Mouse (Mus musculus) hindbrain, embryonic 10.5 days (tissue): ENCODE data around the gene Myh6. TPM values are rescaled to one million over a fixed set of nuclear protein-coding genes. Genes with fewer than 3 reads are reported as not detected.
A peak's percentile ranks its signal among the peaks of the same experiment; 100 is the strongest.

Experiments used
- DNase-seq: peaks from one replicate; pipeline ENCODE4 v3.0.0-alpha.2; 2017; ENCODE audit warnings: low spot score
- H3K27ac ChIP-seq: fragments of 300-500 bp; sonication (generic); 2 replicates; pipeline ENCODE4 v1.5.1; 2016; ENCODE audit warnings: mild to moderate bottlenecking, moderate library complexity
- H3K27me3 ChIP-seq: fragments of 300-500 bp; sonication (generic); 2 replicates; pipeline ENCODE4 v1.6.1; 2016; ENCODE audit warnings: mild to moderate bottlenecking; ENCODE audit not compliant: poor library complexity, insufficient read depth, severe bottlenecking
- H3K36me3 ChIP-seq: fragments of 300-500 bp; sonication (generic); 2 replicates; pipeline ENCODE4 v1.6.1; 2016; ENCODE audit warnings: mild to moderate bottlenecking, moderate library complexity
- H3K4me1 ChIP-seq: fragments of 300-500 bp; sonication (generic); replicated peaks from 2 replicates; pipeline ENCODE4 v1.6.1; 2016; ENCODE audit warnings: mild to moderate bottlenecking
- H3K4me3 ChIP-seq: fragments of 300-500 bp; sonication (generic); 2 replicates; pipeline ENCODE4 v1.5.1; 2016; ENCODE audit warnings: mild to moderate bottlenecking, moderate library complexity
- H3K9me3 ChIP-seq: fragments of 300-500 bp; sonication (generic); 2 replicates; pipeline ENCODE4 v1.6.1; 2016; ENCODE audit warnings: mild to moderate bottlenecking, moderate library complexity
- WGBS: fragments of 180-500 bp; shearing (Covaris S2); methylation state at CpG from one replicate; pipeline ENCODE4 v1.1.7; 2016; 5-methylcytosine and 5-hydroxymethylcytosine counted together
- polyA plus RNA-seq: library from polyadenylated mRNA; unstranded; fragments of >200 nt; fragmentation: Nextera tagmentation; extraction: Ambion mirVana; gene quantifications from 2 replicates; pipeline ENCODE4 v1.2.1, GENCODE M21; 2016

The Myh6 gene
- polyA plus RNA-seq, 1 experiment from 2014 or later, result 0.63 TPM

- DNase-seq, result no peak
- H3K27me3 ChIP-seq, result no peaks in the 10 kb centered on the region
- H3K4me1 ChIP-seq, result peaks cover 31% of the 10 kb centered on the region
- H3K4me3 ChIP-seq, result 0 out of 2 replicates have a peak overlapping the region, but pooled peaks have one; percentile 4
- WGBS, result 57% methylated on average over 6 of the region's 6 CpGs
- H3K36me3 ChIP-seq, result no peaks in the 10 kb centered on the region
- peak overlapping the region; percentile 73 for H3K27ac ChIP-seq
- H3K9me3 ChIP-seq, result no peaks in the 10 kb centered on the region
Measured at GRCm38 (mm10) chr14:54936831-54937160, 29.9 kb downstream of the Myh6 start.

DNA sequence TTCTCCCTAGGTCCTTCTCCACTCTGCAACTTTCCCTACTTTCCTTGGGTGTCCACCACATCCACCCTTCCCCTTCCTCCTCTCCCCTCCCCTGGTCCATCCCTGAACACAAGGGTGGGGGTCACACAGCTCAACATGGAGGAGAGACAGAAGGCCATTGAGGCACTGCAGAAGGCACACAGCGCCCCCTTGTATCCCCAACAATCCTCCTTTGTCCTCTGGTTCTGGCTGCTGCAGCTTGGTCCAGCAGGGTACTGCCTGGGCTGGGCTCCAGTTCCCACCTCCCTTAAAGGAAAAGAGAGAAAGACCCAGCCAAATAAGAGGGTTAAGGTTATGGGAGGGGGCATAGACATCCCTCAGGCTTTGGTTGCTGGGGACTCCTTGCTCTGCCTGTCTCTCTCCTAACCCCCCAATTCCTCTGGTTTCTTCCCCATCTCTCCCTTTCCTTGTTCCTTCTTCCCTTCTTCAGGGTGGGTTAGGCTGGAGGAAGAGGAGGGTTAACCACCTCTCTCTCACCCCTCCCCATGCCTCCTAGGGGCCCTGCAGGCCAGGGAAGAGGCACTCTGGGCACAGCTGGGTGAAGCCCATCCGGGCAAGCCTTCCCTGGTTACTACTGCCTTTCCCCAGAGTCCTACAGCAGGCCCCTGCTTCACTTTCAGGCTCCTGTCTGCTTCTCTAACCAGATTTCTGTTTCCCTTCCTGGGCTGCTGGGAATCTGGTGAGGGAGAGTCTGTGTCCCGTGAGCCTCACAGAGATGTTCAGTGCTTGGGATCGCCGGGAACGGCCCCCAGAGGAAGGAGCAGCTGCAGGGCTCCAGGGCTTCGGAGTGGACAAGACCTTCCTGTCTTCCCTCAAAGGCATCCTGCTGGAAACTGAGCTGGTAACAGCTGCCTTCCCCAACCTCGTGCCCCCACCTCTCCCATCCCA is 30.6 kb downstream of the Myh6 start, which contains the start of gene Cmtm5:
Gene Cmtm5 (plus strand): TSS at position 358 of the 927 bp plus-strand sequence.
- no peaks in the 10 kb centered on the region for H3K36me3 ChIP-seq
- peaks cover 36% of the 10 kb centered on the region for H3K4me1 ChIP-seq
- no peaks in the 10 kb centered on the region for H3K9me3 ChIP-seq
- WGBS, result 43% methylated on average over 8 of the region's 8 CpGs
- no peak for DNase-seq
- peak within 1 kb of the TSS; percentile 4; the same call in 1 of the 2 replicates for H3K4me3 ChIP-seq
- no peaks in the 10 kb centered on the region for H3K27me3 ChIP-seq
- H3K27ac ChIP-seq, result peak within 1 kb of the TSS; percentile 73

DNA sequence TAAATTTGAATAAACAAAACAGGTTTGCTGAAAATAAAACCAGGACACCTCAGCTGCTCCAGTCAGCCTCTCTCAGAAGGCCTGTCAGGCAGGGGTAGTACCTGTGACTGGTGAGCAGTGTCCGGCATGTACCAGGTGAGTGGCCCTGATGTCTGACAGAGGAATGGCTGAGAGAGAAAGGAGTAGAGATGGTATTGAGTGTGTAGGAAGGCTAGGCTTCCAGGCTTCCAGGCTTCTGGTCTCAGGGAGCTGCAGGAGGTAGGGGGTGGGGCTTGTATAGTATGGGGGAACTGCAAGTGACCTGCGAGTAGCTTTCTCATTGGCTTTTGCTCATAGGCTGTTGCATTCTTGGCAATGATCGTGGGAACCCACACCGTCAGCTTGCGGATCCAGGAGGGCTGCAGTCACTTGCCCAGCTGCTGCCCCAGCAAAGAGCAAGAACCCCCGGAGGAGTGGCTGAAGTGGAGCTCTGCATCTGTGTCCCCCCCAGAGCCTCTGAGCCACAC is 34.0 kb downstream of the Myh6 start, which contains the start of gene Il25:
Gene Il25 (plus strand): TSS at position 51 of the 506 bp plus-strand sequence.
- no peak for DNase-seq
- Histone ChIP-seq H3K27ac (peak within 1 kb of the TSS; percentile 53), H3K27me3 (peaks cover 8% of the 10 kb centered on the region), H3K9me3 (no peaks in the 10 kb centered on the region), H3K4me1 (peaks cover 50% of the 10 kb centered on the region), H3K4me3 (0 out of 2 replicates have a peak within 1 kb of the TSS, but pooled peaks have one; percentile 1), H3K36me3 (no peaks in the 10 kb centered on the region)
- 32% methylated on average over 6 of the region's 6 CpGs for WGBS

- H3K27me3 ChIP-seq, result peaks cover 8% of the 10 kb centered on the region
- 17% methylated on average over 2 of the region's 2 CpGs for WGBS
- no peak overlapping the region for H3K4me3 ChIP-seq
- peak overlapping the region; percentile 14; the same call in 1 of the 2 replicates for H3K27ac ChIP-seq
- no peak for DNase-seq
- peaks cover 60% of the 10 kb centered on the region for H3K4me1 ChIP-seq
- no peaks in the 10 kb centered on the region for H3K9me3 ChIP-seq
- no peaks in the 10 kb centered on the region for H3K36me3 ChIP-seq
Measured at GRCm38 (mm10) chr14:54930431-54930830, 36.3 kb downstream of the Myh6 start.

GRCm38 (mm10) chr14:54929801-54930200 is 36.9 kb downstream of the Myh6 start:
- no peaks in the 10 kb centered on the region for H3K36me3 ChIP-seq
- H3K27ac ChIP-seq, result 0 out of 2 replicates have a peak overlapping the region, but pooled peaks have one; percentile 14
- no peak for DNase-seq
- H3K4me1 ChIP-seq, result peaks cover 63% of the 10 kb centered on the region
- peaks cover 8% of the 10 kb centered on the region for H3K27me3 ChIP-seq
- 77% methylated on average over 5 of the region's 5 CpGs for WGBS
- no peaks in the 10 kb centered on the region for H3K9me3 ChIP-seq
- H3K4me3 ChIP-seq, result no peak overlapping the region

DNA sequence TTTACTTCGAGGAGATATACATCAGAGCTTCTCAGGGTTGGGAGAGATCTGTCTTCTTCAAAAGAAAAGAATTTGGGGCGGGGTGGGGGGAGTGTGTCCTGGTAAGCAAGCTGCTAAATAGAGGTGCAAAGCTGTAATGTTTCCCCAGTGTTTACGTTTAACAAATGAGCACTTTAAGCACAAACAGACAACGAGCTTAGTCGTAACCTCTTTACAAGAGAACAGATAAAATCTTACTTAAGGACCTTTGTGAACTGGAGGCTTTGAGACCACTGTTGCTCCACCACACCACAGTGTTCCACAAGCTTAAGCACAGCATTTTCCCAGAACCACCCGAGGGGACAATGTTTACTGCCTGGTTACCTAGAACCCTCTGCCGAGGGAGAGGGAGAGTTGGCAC is 39.4 kb downstream of the Myh6 start:
- peaks cover 8% of the 10 kb centered on the region for H3K27me3 ChIP-seq
- DNase-seq, result no peak
- WGBS, result 15% methylated on average over 7 of the region's 7 CpGs
- peaks cover 69% of the 10 kb centered on the region for H3K4me1 ChIP-seq
- H3K36me3 ChIP-seq, result peaks cover 10% of the 10 kb centered on the region
- H3K4me3 ChIP-seq, result peak overlapping the region; percentile 71
- H3K27ac ChIP-seq, result peak overlapping the region; percentile 99
- H3K9me3 ChIP-seq, result peaks cover 3% of the 10 kb centered on the region; the same call in 1 of the 2 replicates

- WGBS, result under 1% methylated on average over 54 of the region's 58 CpGs
- Histone ChIP-seq H3K9me3 (peaks cover 11% of the 10 kb centered on the region), H3K4me1 (peaks cover 64% of the 10 kb centered on the region), H3K27ac (peak overlapping the region; percentile 99), H3K4me3 (peak overlapping the region; percentile 71), H3K27me3 (peaks cover 8% of the 10 kb centered on the region), H3K36me3 (peaks cover 18% of the 10 kb centered on the region)
- DNase-seq, result peak; percentile 88
Measured at GRCm38 (mm10) chr14:54926401-54927158, 40.1 kb downstream of the Myh6 start.

- Histone ChIP-seq H3K27ac (peak within 1 kb of the TSS; percentile 99), H3K4me1 (peaks cover 59% of the 10 kb centered on the region), H3K27me3 (peaks cover 8% of the 10 kb centered on the region), H3K36me3 (peaks cover 27% of the 10 kb centered on the region), H3K9me3 (peaks cover 20% of the 10 kb centered on the region), H3K4me3 (peak within 1 kb of the TSS; percentile 71)
- DNase-seq, result peak; percentile 81
- WGBS, result under 1% methylated on average over 57 of the region's 57 CpGs
Measured at GRCm38 (mm10) chr14:54925349-54926342, 41.1 kb downstream of the Myh6 start, which contains the start of gene Efs. TSS of gene Efs (minus strand) at chr14:54926126.

- peaks cover 21% of the 10 kb centered on the region for H3K9me3 ChIP-seq
- H3K36me3 ChIP-seq, result peaks cover 35% of the 10 kb centered on the region
- peak overlapping the region; percentile 71 for H3K4me3 ChIP-seq
- H3K4me1 ChIP-seq, result peaks cover 51% of the 10 kb centered on the region
- H3K27me3 ChIP-seq, result peaks cover 8% of the 10 kb centered on the region
- WGBS, result 7% methylated on average over 7 of the region's 7 CpGs
- H3K27ac ChIP-seq, result peak overlapping the region; percentile 99
- DNase-seq, result peak; percentile 73
Measured at GRCm38 (mm10) chr14:54924641-54925348, 41.9 kb downstream of the Myh6 start.

DNA sequence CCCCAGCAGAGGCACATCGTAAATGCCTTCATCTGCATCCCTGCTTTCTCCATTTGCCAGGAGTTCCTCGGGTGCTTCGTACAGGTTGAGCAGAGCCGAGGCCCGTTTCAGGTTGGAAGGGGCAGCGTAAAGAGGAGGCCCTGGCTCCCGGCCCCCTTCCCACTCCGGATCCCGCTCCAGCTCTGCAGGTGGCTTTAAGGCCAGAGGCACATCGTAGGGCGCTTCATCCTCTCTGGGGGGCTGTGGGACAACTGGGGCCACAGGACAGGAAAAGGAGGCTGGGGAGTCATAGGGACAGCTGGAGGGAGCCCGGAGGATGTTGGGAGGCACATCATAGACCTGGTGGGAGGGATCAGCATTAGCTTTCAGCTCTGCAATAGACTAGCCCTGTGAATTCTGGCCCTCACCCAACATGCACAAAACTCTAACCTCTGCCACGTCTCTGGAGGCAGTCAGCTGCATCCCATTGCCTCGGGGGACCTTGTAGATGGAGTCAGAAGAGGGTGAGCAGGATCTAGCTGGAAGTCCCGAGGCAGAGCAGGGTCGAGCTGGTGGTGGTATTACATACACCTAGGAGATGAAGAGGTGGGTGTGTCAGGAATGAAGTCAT is 46.5 kb downstream of the Myh6 start:
- Histone ChIP-seq H3K4me1 (peaks cover 22% of the 10 kb centered on the region), H3K9me3 (peaks cover 21% of the 10 kb centered on the region), H3K27ac (0 out of 2 replicates have a peak overlapping the region, but pooled peaks have one; percentile 16), H3K27me3 (no peaks in the 10 kb centered on the region), H3K4me3 (no peak overlapping the region), H3K36me3 (peaks cover 81% of the 10 kb centered on the region)
- WGBS, result 94% methylated on average over 16 of the region's 16 CpGs
- no peak for DNase-seq

- Histone ChIP-seq H3K36me3 (peaks cover 56% of the 10 kb centered on the region), H3K27ac (peak overlapping the region; percentile 96), H3K4me3 (peak overlapping the region; percentile 98), H3K9me3 (no peaks in the 10 kb centered on the region), H3K27me3 (no peaks in the 10 kb centered on the region), H3K4me1 (peaks cover 42% of the 10 kb centered on the region)
- WGBS, result 22% methylated on average over 10 of the region's 10 CpGs
- no peak for DNase-seq
Measured at GRCm38 (mm10) chr14:54913343-54913742, 53.4 kb downstream of the Myh6 start.
